Mouse (Mus musculus): ENCODE measurements around the gene Olfr693.

DNA sequence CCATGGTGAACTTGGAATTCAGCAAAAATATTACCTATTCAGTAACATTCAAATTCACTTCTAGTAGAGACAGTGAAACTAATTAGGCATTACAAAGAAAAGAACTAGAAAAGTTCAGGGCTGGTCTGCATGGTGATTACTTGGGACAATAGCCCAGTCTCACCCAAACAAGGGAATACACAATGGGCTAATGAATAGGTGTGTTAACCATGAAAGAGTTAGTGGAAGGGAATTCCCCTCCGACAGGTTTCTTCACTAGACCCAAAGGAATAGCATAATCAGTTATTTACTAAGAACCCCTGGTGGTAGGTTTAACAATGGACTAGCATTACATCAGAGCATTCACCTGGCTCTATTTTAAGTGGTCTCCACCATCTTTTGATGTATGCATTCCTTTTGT lies 35.1 kb downstream of the Olfr693 start:
- TF ChIP-seq EP300 (IDR thresholded peaks at IDR 0.05; ENCODE audit: insufficient read depth, low read depth, low read length) = no peak
- TF ChIP-seq CTCF (IDR thresholded peaks at IDR 0.05) = no peak

All from heart, adult 2 months (tissue).